Mouse (Mus musculus): ENCODE results near the gene Ufsp1. TPM values are rescaled to one million over a fixed set of nuclear protein-coding genes. Genes with fewer than 3 reads are reported as not detected.

The Ufsp1 gene
- total and polyA plus RNA-seq, 2 experiments = 1.4 to 6.3 TPM

GRCm38 (mm10) chr5:137299240-137299639 is 4.8 kb downstream of the Ufsp1 start:
- Histone ChIP-seq H3K4me3 (ENCODE audit: insufficient read depth, low read depth, low read length) (no peak overlapping the region), H3K27me3 (ENCODE audit: control insufficient read depth, insufficient read depth, low read length) (no peaks in the 10 kb centered on the region), H3K9ac (ENCODE audit: low read depth, low read length) (no peak overlapping the region), H3K79me2 (ENCODE audit: control insufficient read depth, insufficient read depth, low read length) (0 out of 2 replicates have a peak, but pooled peaks cover 3% of the 10 kb centered on the region), H3K27ac (replicated peaks; ENCODE audit: insufficient read depth, low read depth, low read length) (no peak overlapping the region), H3K4me1 (ENCODE audit: control insufficient read depth, insufficient read depth, low read length) (peaks cover 4% of the 10 kb centered on the region), H3K36me3 (ENCODE audit: control insufficient read depth, insufficient read depth, low read length) (peaks cover 37% of the 10 kb centered on the region)
- TF ChIP-seq POLR2A (IDR thresholded peaks at IDR 0.05; ENCODE audit: extremely low read depth, insufficient read depth, low read length) = no peak
- no peak for TF ChIP-seq CTCF (IDR thresholded peaks at IDR 0.05; ENCODE audit: low read depth, low read length)
- WGBS = 75% methylated on average over 7 of the region's 7 CpGs
- no peak for DNase-seq (ENCODE audit: extremely low read depth, low read depth, low spot score)

- no peak overlapping the region for H3K4me3 ChIP-seq (ENCODE audit: insufficient read depth, low read depth, low read length)
- WGBS = 76% methylated on average over 21 of the region's 21 CpGs
- no peak for DNase-seq (ENCODE audit: extremely low read depth, low read depth, low spot score)
- H3K27ac ChIP-seq (replicated peaks; ENCODE audit: insufficient read depth, low read depth, low read length) = no peak overlapping the region
- TF ChIP-seq CTCF (IDR thresholded peaks at IDR 0.05; ENCODE audit: low read depth, low read length) = no peak
- TF ChIP-seq POLR2A (IDR thresholded peaks at IDR 0.05; ENCODE audit: extremely low read depth, insufficient read depth, low read length) = no peak
- peaks cover 3% of the 10 kb centered on the region for H3K4me1 ChIP-seq (ENCODE audit: control insufficient read depth, insufficient read depth, low read length)
- H3K79me2 ChIP-seq (ENCODE audit: control insufficient read depth, insufficient read depth, low read length) = peaks cover 12% of the 10 kb centered on the region; the same call in 1 of the 2 replicates
- H3K9ac ChIP-seq (ENCODE audit: low read depth, low read length) = no peak overlapping the region
- no peaks in the 10 kb centered on the region for H3K27me3 ChIP-seq (ENCODE audit: control insufficient read depth, insufficient read depth, low read length)
- peaks cover 34% of the 10 kb centered on the region for H3K36me3 ChIP-seq (ENCODE audit: control insufficient read depth, insufficient read depth, low read length)
Observed at GRCm38 (mm10) chr5:137301253-137301652, 6.8 kb downstream of the Ufsp1 start.

- no peak overlapping the region for H3K9ac ChIP-seq (ENCODE audit: low read depth, low read length)
- TF ChIP-seq CTCF (IDR thresholded peaks at IDR 0.05; ENCODE audit: low read depth, low read length) (no peak), POLR2A (IDR thresholded peaks at IDR 0.05; ENCODE audit: extremely low read depth, insufficient read depth, low read length) (no peak)
- 83% methylated on average over 4 of the region's 4 CpGs for WGBS
- no peak for DNase-seq (ENCODE audit: extremely low read depth, low read depth, low spot score)
- H3K36me3 ChIP-seq (ENCODE audit: control insufficient read depth, insufficient read depth, low read length) = peaks cover 22% of the 10 kb centered on the region
- peaks cover 6% of the 10 kb centered on the region for H3K4me1 ChIP-seq (ENCODE audit: control insufficient read depth, insufficient read depth, low read length)
- H3K4me3 ChIP-seq (ENCODE audit: insufficient read depth, low read depth, low read length) = no peak overlapping the region
- H3K27me3 ChIP-seq (ENCODE audit: control insufficient read depth, insufficient read depth, low read length) = no peaks in the 10 kb centered on the region
- H3K27ac ChIP-seq (replicated peaks; ENCODE audit: insufficient read depth, low read depth, low read length) = no peak overlapping the region
- H3K79me2 ChIP-seq (ENCODE audit: control insufficient read depth, insufficient read depth, low read length) = peaks cover 18% of the 10 kb centered on the region; the same call in 1 of the 2 replicates
Observed at GRCm38 (mm10) chr5:137303609-137304008, 9.2 kb downstream of the Ufsp1 start.

GRCm38 (mm10) chr5:137304165-137304564 is 9.7 kb downstream of the Ufsp1 start:
- peaks cover 6% of the 10 kb centered on the region for H3K4me1 ChIP-seq (ENCODE audit: control insufficient read depth, insufficient read depth, low read length)
- H3K36me3 ChIP-seq (ENCODE audit: control insufficient read depth, insufficient read depth, low read length) = peaks cover 18% of the 10 kb centered on the region
- no peak for TF ChIP-seq POLR2A (IDR thresholded peaks at IDR 0.05; ENCODE audit: extremely low read depth, insufficient read depth, low read length)
- no peak for TF ChIP-seq CTCF (IDR thresholded peaks at IDR 0.05; ENCODE audit: low read depth, low read length)
- WGBS = 79% methylated on average over 3 of the region's 3 CpGs
- no peak overlapping the region for H3K4me3 ChIP-seq (ENCODE audit: insufficient read depth, low read depth, low read length)
- DNase-seq (ENCODE audit: extremely low read depth, low read depth, low spot score) = no peak
- H3K79me2 ChIP-seq (ENCODE audit: control insufficient read depth, insufficient read depth, low read length) = peaks cover 18% of the 10 kb centered on the region; the same call in 1 of the 2 replicates
- H3K27ac ChIP-seq (replicated peaks; ENCODE audit: insufficient read depth, low read depth, low read length) = no peak overlapping the region
- H3K27me3 ChIP-seq (ENCODE audit: control insufficient read depth, insufficient read depth, low read length) = no peaks in the 10 kb centered on the region
- H3K9ac ChIP-seq (ENCODE audit: low read depth, low read length) = no peak overlapping the region

GRCm38 (mm10) chr5:137304816-137305215 is 10.4 kb downstream of the Ufsp1 start:
- no peak overlapping the region for H3K27ac ChIP-seq (replicated peaks; ENCODE audit: insufficient read depth, low read depth, low read length)
- no peak overlapping the region for H3K9ac ChIP-seq (ENCODE audit: low read depth, low read length)

GRCm38 (mm10) chr5:137305822-137306221 is 11.4 kb downstream of the Ufsp1 start:
- H3K79me2 ChIP-seq (ENCODE audit: control insufficient read depth, insufficient read depth, low read length) = peaks cover 15% of the 10 kb centered on the region; the same call in 1 of the 2 replicates
- TF ChIP-seq CTCF (IDR thresholded peaks at IDR 0.05; ENCODE audit: low read depth, low read length) = no peak
- TF ChIP-seq POLR2A (IDR thresholded peaks at IDR 0.05; ENCODE audit: extremely low read depth, insufficient read depth, low read length) = no peak
- H3K36me3 ChIP-seq (ENCODE audit: control insufficient read depth, insufficient read depth, low read length) = peaks cover 6% of the 10 kb centered on the region; the same call in 1 of the 2 replicates
- no peak overlapping the region for H3K9ac ChIP-seq (ENCODE audit: low read depth, low read length)
- H3K27ac ChIP-seq (replicated peaks; ENCODE audit: insufficient read depth, low read depth, low read length) = no peak overlapping the region
- no peak overlapping the region for H3K4me3 ChIP-seq (ENCODE audit: insufficient read depth, low read depth, low read length)
- H3K4me1 ChIP-seq (ENCODE audit: control insufficient read depth, insufficient read depth, low read length) = peaks cover 6% of the 10 kb centered on the region
- H3K27me3 ChIP-seq (ENCODE audit: control insufficient read depth, insufficient read depth, low read length) = no peaks in the 10 kb centered on the region
- 85% methylated on average over 3 of the region's 3 CpGs for WGBS
- DNase-seq (ENCODE audit: extremely low read depth, low read depth, low spot score) = no peak

More at GRCm38 (mm10) chr5:137304816-137305215, 10.4 kb downstream of the Ufsp1 start:
- no peaks in the 10 kb centered on the region for H3K27me3 ChIP-seq (ENCODE audit: control insufficient read depth, insufficient read depth, low read length)
- H3K79me2 ChIP-seq (ENCODE audit: control insufficient read depth, insufficient read depth, low read length) = peaks cover 18% of the 10 kb centered on the region; the same call in 1 of the 2 replicates
- TF ChIP-seq POLR2A (IDR thresholded peaks at IDR 0.05; ENCODE audit: extremely low read depth, insufficient read depth, low read length) (no peak), CTCF (IDR thresholded peaks at IDR 0.05; ENCODE audit: low read depth, low read length) (no peak)
- peaks cover 14% of the 10 kb centered on the region for H3K36me3 ChIP-seq (ENCODE audit: control insufficient read depth, insufficient read depth, low read length)
- no peak for DNase-seq (ENCODE audit: extremely low read depth, low read depth, low spot score)
- no peak overlapping the region for H3K4me3 ChIP-seq (ENCODE audit: insufficient read depth, low read depth, low read length)
- peaks cover 6% of the 10 kb centered on the region for H3K4me1 ChIP-seq (ENCODE audit: control insufficient read depth, insufficient read depth, low read length)
- 83% methylated on average over 4 of the region's 4 CpGs for WGBS

Data from liver, adult 2 months (tissue).